Mouse (Mus musculus) C2C12 (cell line): ENCODE measurements around the gene Flot2. TPM values are rescaled to one million over a fixed set of nuclear protein-coding genes. Genes with fewer than 3 reads are reported as not detected.

Source experiments
- H3K27me3 ChIP-seq: one replicate; pipeline ENCODE4 v1.6.1; 2011; ENCODE audit not compliant: control insufficient read depth, insufficient read depth, insufficient read length
- H3K36me3 ChIP-seq: one replicate; pipeline ENCODE4 v1.6.1; 2011; ENCODE audit not compliant: control insufficient read depth, insufficient read depth
- H3K4me3 ChIP-seq: one replicate; pipeline ENCODE4 v1.5.1; 2011; ENCODE audit warnings: mild to moderate bottlenecking, control low read depth; ENCODE audit not compliant: poor library complexity, insufficient read depth, severe bottlenecking
- H3K79me2 ChIP-seq: one replicate; pipeline ENCODE4 v1.6.1; 2011; ENCODE audit not compliant: control insufficient read depth, insufficient read depth
- H3K79me3 ChIP-seq: one replicate; pipeline ENCODE4 v1.6.1; 2011; ENCODE audit warnings: low read depth, control low read depth
- H3ac ChIP-seq: one replicate; pipeline ENCODE3; 2011; ENCODE audit warnings: low read depth; ENCODE audit not compliant: control insufficient read depth, insufficient read length
- CEBPB ChIP-seq: IDR thresholded peaks from one replicate; pipeline ENCODE4 v1.6.1; 2011; ENCODE audit warnings: low read depth, mild to moderate bottlenecking, control low read depth, moderate library complexity
- CTCF ChIP-seq: IDR thresholded peaks from one replicate; pipeline ENCODE4 v1.5.1; 2011; ENCODE audit not compliant: control insufficient read depth, insufficient read depth, insufficient read length
- FOSL1 ChIP-seq: IDR thresholded peaks from one replicate; pipeline ENCODE4 v1.8.0; 2011; ENCODE audit warnings: mild to moderate bottlenecking, low read length; ENCODE audit not compliant: poor library complexity, insufficient read depth, severe bottlenecking
- MAX ChIP-seq: IDR thresholded peaks from one replicate; pipeline ENCODE4 v1.6.1; 2011; ENCODE audit warnings: mild to moderate bottlenecking, control low read depth
- MYOD1 ChIP-seq: IDR thresholded peaks from one replicate; pipeline ENCODE4 v1.6.1; 2011; ENCODE audit warnings: low read depth; ENCODE audit not compliant: control insufficient read depth, insufficient read length
- MYOG ChIP-seq: IDR thresholded peaks from one replicate; pipeline ENCODE4 v1.6.1; 2011; ENCODE audit not compliant: control insufficient read depth, insufficient read length; ENCODE audit errors: extremely low read depth
- USF1 ChIP-seq: IDR thresholded peaks from one replicate; pipeline ENCODE4 v1.6.1; 2011; ENCODE audit warnings: low read depth, mild to moderate bottlenecking, control low read depth, moderate library complexity
- long read RNA-seq, 2 experiments: library from polyadenylated mRNA; unstranded; transcript quantifications; one replicate each; pipeline ENCODE4 v2.0.0; 2019 to 2020
- polyA plus RNA-seq: library from polyadenylated mRNA; unstranded; fragments of >200 nt; fragmentation: generic; extraction: Trizol; gene quantifications from one replicate; pipeline ENCODE4 v1.2.1, GENCODE M21; 2012; ENCODE audit warnings: missing spikeins

The Flot2 gene
- polyA plus RNA-seq, result 72.0 TPM
- long read RNA-seq, experiment 1, transcript Flot2-201 (11 exons, 2,621 nt), result major isoform, 55 of 77 reads
- long read RNA-seq, experiment 1, partial matches to known transcripts, result 12 of 77 reads
- long read RNA-seq, experiment 1, other reads (novel, unspliced or antisense), result 5 of 77 reads
- long read RNA-seq, experiment 2, transcript Flot2-202 (11 exons, 2,568 nt), result minor isoform, 7 of 454 reads
- long read RNA-seq, experiment 2, transcript Flot2-205 (12 exons, 2,712 nt), result minor isoform, 37 of 454 reads
- long read RNA-seq, experiment 2, transcript Flot2-201 (11 exons, 2,621 nt), result major isoform, 368 of 454 reads
- long read RNA-seq, experiment 2, partial matches to known transcripts, result 9 of 454 reads
- long read RNA-seq, experiment 2, other reads (novel, unspliced or antisense), result 33 of 454 reads

DNA sequence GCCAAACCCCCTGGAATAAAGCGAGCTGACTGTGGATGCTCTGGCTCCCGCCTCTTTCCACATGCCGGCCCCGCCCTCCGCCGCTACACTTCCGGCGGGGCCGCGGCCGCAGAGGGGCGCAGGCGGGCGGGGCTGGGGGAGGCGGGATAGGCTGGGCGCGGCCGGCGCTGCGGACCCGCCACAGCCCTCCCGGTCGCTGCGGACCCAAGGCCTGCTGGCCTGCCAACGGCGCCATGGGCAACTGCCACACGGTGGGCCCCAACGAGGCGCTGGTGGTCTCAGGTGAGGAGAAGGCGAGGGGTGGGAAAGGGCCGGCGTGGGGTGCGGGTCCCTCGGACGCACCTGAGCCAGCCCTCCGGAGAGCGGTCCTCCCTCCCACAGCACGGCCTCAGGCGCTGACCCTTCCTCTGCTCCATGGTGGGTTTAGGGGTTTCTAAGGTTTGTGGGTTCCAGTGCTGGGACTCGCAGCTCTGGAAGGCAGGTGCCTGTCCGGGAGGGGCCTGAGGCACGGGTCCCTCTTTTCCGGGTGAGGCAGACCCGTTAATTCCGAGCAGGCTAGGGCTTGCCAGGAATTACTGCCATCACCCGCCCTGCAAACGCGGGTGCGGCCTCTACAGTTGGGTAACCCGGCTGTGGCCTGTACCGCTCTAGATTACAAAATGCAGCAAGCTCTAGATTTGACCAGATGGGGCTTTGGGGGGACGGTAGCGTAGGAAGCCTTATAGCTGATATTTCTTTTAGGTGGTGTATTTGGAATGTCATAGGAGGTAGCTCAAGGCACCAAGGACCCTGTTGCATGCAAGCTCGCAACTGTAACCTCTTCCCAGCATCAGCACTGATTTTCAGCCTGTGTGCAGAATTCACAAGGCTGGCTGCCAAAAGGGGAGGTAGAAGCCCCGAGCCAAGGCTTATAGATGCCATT lies at the start of gene Flot2:
Gene Flot2, plus strand, starts transcription at position 101 of the 922 bp plus-strand sequence.
- peaks cover 9% of the 10 kb centered on the region for H3K79me3 ChIP-seq
- peaks cover 33% of the 10 kb centered on the region for H3K36me3 ChIP-seq
- peaks cover 75% of the 10 kb centered on the region for H3K79me2 ChIP-seq
- H3K4me3 ChIP-seq, result peak within 1 kb of the TSS; percentile 68
- H3K27me3 ChIP-seq, result no peaks in the 10 kb centered on the region
- H3ac ChIP-seq, result peak within 1 kb of the TSS; percentile 88
- TF ChIP-seq CTCF (peak; percentile 17), CEBPB (no peak), USF1 (no peak), MYOG (no peak)

DNA sequence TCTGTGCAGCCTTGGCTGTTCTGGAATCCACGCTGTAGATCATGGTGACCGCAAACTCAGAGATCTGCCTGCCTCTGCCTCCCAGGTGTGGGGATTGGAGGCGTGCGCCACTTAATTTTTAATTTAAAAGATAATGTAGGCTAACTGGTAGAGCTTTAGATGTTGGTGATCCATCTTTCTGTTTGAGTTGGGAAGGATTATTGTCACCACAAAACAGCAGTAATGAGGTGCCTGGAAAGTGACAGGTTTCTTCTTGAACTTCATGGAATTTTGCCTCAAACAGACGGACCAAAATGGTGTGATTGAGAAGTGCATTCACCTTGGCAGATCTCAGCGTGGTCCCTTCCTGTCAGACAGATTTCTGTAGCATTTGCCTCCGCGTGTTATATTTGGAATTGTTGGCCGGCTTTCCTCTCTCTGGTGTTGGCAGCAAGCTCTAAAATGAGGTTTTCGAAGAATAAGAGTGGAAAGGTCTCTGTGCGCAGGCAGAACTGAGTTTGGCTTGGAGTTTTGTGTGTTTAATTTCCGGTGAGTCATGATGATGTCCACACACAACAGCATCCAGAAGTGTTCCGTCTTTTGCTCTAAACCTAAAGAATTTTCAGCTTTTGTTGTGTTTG lies 48.5 kb upstream of the Flot2 start:
- H3K36me3 ChIP-seq, result peaks cover 66% of the 10 kb centered on the region
- peaks cover 100% of the 10 kb centered on the region for H3K79me2 ChIP-seq
- H3K4me3 ChIP-seq, result no peak overlapping the region
- no peaks in the 10 kb centered on the region for H3K27me3 ChIP-seq
- H3K79me3 ChIP-seq, result peaks cover 94% of the 10 kb centered on the region
- no peak overlapping the region for H3ac ChIP-seq
- TF ChIP-seq MYOG (no peak), USF1 (no peak), MAX (no peak), CTCF (no peak), MYOD1 (no peak), CEBPB (no peak), FOSL1 (no peak)

DNA sequence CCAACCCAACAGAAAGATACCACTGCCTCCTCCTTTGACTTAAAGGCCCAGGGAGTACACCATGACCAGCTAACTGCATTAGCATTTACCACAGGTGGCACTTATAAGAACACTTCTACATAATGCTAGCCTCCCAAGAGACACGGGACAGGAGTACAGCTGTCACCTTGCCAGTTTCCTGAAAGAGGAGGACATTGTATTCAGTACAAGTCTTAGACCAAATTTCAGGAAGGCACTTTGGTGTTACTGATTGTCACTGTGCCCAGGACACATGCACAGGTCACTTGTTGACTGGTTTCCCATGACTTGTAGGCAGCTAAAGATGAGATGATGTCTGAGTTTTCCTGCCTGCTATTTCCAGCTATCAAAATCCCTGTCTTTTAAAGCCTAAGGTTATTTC lies 42.2 kb upstream of the Flot2 start:
- no peak for TF ChIP-seq CEBPB
- no peak for TF ChIP-seq USF1
- TF ChIP-seq MYOG, result no peak
- TF ChIP-seq MYOD1, result no peak
- no peak for TF ChIP-seq CTCF
- TF ChIP-seq MAX, result no peak
- Histone ChIP-seq H3K27me3 (no peaks in the 10 kb centered on the region), H3K79me2 (peaks cover 100% of the 10 kb centered on the region), H3K36me3 (peaks cover 60% of the 10 kb centered on the region), H3K4me3 (no peak overlapping the region), H3K79me3 (peaks cover 92% of the 10 kb centered on the region), H3ac (no peak overlapping the region)

DNA sequence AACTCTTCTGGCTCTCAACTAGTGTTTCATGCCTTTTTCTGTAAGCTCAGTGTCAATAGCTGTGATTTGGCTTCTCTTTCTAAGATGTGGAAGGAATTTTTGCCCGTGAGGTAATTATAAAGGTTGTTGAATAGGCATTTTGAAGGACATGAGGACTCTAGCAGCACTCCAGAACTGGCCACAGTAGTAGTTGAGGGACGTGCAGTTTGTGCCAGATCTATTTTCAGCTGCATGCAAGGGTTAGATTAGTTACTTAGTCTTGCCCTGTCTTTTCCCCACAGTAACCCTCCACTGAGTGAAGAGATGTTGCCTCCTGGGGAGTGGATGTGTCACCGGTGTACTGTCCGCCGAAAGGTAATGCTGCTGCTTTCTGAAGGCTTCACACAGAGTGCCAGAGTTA lies 31.3 kb upstream of the Flot2 start:
- no peaks in the 10 kb centered on the region for H3K27me3 ChIP-seq
- peaks cover 51% of the 10 kb centered on the region for H3K79me3 ChIP-seq
- no peak overlapping the region for H3ac ChIP-seq
- no peak for TF ChIP-seq USF1
- TF ChIP-seq FOSL1, result no peak
- no peak for TF ChIP-seq CEBPB
- TF ChIP-seq MYOD1, result no peak
- no peak for TF ChIP-seq MAX
- TF ChIP-seq MYOG, result no peak
- TF ChIP-seq CTCF, result no peak
- H3K4me3 ChIP-seq, result no peak overlapping the region
- H3K79me2 ChIP-seq, result peaks cover 77% of the 10 kb centered on the region
- peaks cover 90% of the 10 kb centered on the region for H3K36me3 ChIP-seq

DNA sequence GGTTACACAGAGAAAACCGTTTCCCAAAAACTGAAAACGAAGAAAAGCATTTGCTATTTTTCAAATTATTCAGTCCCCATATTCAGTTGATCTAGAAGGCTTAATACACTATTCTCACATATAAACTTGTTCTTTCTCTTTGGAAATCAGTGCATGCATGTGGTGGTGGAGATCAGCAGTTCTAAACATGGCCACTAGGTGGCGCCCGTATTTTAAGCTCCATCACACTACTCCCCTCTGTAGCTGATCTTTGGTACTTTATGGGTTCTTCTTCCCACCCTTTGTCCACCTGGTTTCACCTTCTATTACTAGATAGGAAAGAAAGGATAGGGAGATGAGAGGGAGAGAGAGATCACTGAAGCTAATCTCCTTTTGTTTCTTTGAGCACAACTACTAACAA lies 18.1 kb upstream of the Flot2 start:
- Histone ChIP-seq H3ac (no peak overlapping the region), H3K79me3 (peaks cover 2% of the 10 kb centered on the region), H3K36me3 (peaks cover 92% of the 10 kb centered on the region), H3K27me3 (no peaks in the 10 kb centered on the region), H3K4me3 (no peak overlapping the region), H3K79me2 (no peaks in the 10 kb centered on the region)
- no peak for TF ChIP-seq MYOG
- TF ChIP-seq CTCF, result peak; percentile 57
- TF ChIP-seq USF1, result no peak
